Mouse (Mus musculus) hindbrain, embryonic 11.5 days (tissue): ENCODE data around the gene Sv2c. TPM values are rescaled to one million over a fixed set of nuclear protein-coding genes. Genes with fewer than 3 reads are reported as not detected.

Experiments
- ATAC-seq: fragments of 200-750 bp; cut with Nextera tagmentation; 2 replicates; pipeline ENCODE4 v1.8.0; 2017; ENCODE audit warnings: mild to moderate bottlenecking, moderate TSS enrichment, moderate library complexity; ENCODE audit not compliant: low FRiP score
- DNase-seq: peaks from one replicate; pipeline ENCODE4 v3.0.0-alpha.2; 2015; ENCODE audit warnings: low spot score
- H3K27ac ChIP-seq: fragments of 300-500 bp; sonication (generic); 2 replicates; pipeline ENCODE4 v1.5.1; 2014; ENCODE audit warnings: mild to moderate bottlenecking, low read depth, low read length
- H3K27me3 ChIP-seq: fragments of 300-500 bp; sonication (generic); 2 replicates; pipeline ENCODE4 v1.6.1; 2014; ENCODE audit warnings: mild to moderate bottlenecking, low read length, moderate library complexity, mixed read lengths; ENCODE audit not compliant: control insufficient read depth, insufficient read depth
- H3K36me3 ChIP-seq: fragments of 300-500 bp; sonication (generic); 2 replicates; pipeline ENCODE4 v1.6.1; 2014; ENCODE audit warnings: mild to moderate bottlenecking, low read length, moderate library complexity, mixed read lengths; ENCODE audit not compliant: control insufficient read depth, insufficient read depth
- H3K4me1 ChIP-seq: fragments of 300-500 bp; sonication (generic); replicated peaks from 2 replicates; pipeline ENCODE4 v1.6.1; 2014; ENCODE audit warnings: low read length, mixed read lengths; ENCODE audit not compliant: control insufficient read depth, insufficient read depth
- H3K4me2 ChIP-seq: fragments of 300-500 bp; sonication (generic); replicated peaks from 2 replicates; pipeline ENCODE4 v1.6.1; 2014; ENCODE audit warnings: mild to moderate bottlenecking, low read depth, low read length
- H3K4me3 ChIP-seq: fragments of 300-500 bp; sonication (generic); 2 replicates; pipeline ENCODE4 v1.5.1; 2014; ENCODE audit warnings: low read depth, low read length
- H3K9ac ChIP-seq: fragments of 300-500 bp; sonication (generic); 2 replicates; pipeline ENCODE4 v1.6.1; 2014; ENCODE audit warnings: low read depth, low read length
- H3K9me3 ChIP-seq: fragments of 300-500 bp; sonication (generic); 2 replicates; pipeline ENCODE4 v1.6.1; 2016; ENCODE audit warnings: low read length; ENCODE audit not compliant: control insufficient read depth
- WGBS: fragments of 180-500 bp; shearing (Covaris S2); extraction: QIAGEN DNeasy Blood & Tissue Kit; methylation state at CpG from one replicate; pipeline ENCODE4 v1.1.7; 2014; 5-methylcytosine and 5-hydroxymethylcytosine counted together
- polyA plus RNA-seq: library from polyadenylated mRNA; unstranded; fragments of >200 nt; fragmentation: Nextera tagmentation; extraction: Ambion mirVana; gene quantifications from 2 replicates; pipeline ENCODE4 v1.2.1, GENCODE M21; 2014

The Sv2c gene
- polyA plus RNA-seq, 1 experiment from 2014 or later, result 8.1 TPM

- H3K4me2 ChIP-seq, result no peak overlapping the region
- H3K36me3 ChIP-seq, result no peaks in the 10 kb centered on the region
- WGBS, result 62% methylated on average over 19 of the region's 19 CpGs
- H3K27me3 ChIP-seq, result no peaks in the 10 kb centered on the region
- no peaks in the 10 kb centered on the region for H3K4me1 ChIP-seq
- H3K9ac ChIP-seq, result no peak overlapping the region
- H3K4me3 ChIP-seq, result no peak overlapping the region
- DNase-seq, result peak; percentile 81
- no peak overlapping the region for H3K27ac ChIP-seq
- no peaks in the 10 kb centered on the region for H3K9me3 ChIP-seq
- no peak for ATAC-seq
These were observed 101.8 kb downstream of the Sv2c start for GRCm38 (mm10) chr13:96030368-96031223.

- WGBS, result 81% methylated on average over 11 of the region's 11 CpGs
These were observed 108.5 kb downstream of the Sv2c start for GRCm38 (mm10) chr13:96023858-96024257.

DNA sequence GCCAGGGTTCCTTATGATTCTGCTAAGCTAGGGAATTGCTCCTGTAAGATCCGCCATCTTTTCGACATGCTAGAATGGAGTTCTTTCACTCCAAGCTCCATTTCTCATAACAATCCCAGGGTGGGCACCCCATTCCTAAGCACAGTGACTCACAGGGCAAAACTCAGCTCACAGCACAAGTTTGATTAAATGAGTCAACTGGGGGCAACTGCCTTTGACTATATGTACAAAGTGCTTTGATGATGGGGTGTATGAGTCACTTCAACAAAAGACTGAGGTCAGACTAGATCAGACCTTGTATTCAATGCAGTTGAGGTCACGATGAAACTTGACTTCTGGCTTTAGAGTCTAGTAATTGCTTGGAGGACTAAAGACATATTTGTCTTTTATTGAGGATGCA is 116.9 kb downstream of the Sv2c start:
- no peak overlapping the region for H3K4me2 ChIP-seq
- DNase-seq, result no peak
- no peaks in the 10 kb centered on the region for H3K27me3 ChIP-seq
- 0 out of 2 replicates have a peak, but pooled peaks cover 2% of the 10 kb centered on the region for H3K4me1 ChIP-seq
- no peak overlapping the region for H3K4me3 ChIP-seq
- H3K9me3 ChIP-seq, result no peaks in the 10 kb centered on the region
- H3K27ac ChIP-seq, result no peak overlapping the region
- ATAC-seq, result no peak
- H3K9ac ChIP-seq, result no peak overlapping the region
- WGBS, result 94% methylated on average over 3 of the region's 3 CpGs
- H3K36me3 ChIP-seq, result no peaks in the 10 kb centered on the region

More at GRCm38 (mm10) chr13:96023858-96024257, 108.5 kb downstream of the Sv2c start:
- no peaks in the 10 kb centered on the region for H3K36me3 ChIP-seq
- no peak overlapping the region for H3K4me3 ChIP-seq
- peak overlapping the region; percentile 4; the same call in 1 of the 2 replicates for H3K27ac ChIP-seq
- no peak overlapping the region for H3K4me2 ChIP-seq
- H3K9me3 ChIP-seq, result no peaks in the 10 kb centered on the region
- H3K27me3 ChIP-seq, result no peaks in the 10 kb centered on the region
- H3K9ac ChIP-seq, result no peak overlapping the region
- H3K4me1 ChIP-seq, result no peaks in the 10 kb centered on the region
- DNase-seq (no peak), ATAC-seq (no peak)

GRCm38 (mm10) chr13:96010861-96011511 is 121.4 kb downstream of the Sv2c start:
- 44% methylated on average over 11 of the region's 11 CpGs for WGBS
- Histone ChIP-seq H3K36me3 (no peaks in the 10 kb centered on the region), H3K9ac (no peak overlapping the region), H3K9me3 (no peaks in the 10 kb centered on the region), H3K27me3 (no peaks in the 10 kb centered on the region), H3K27ac (peak overlapping the region; percentile 67), H3K4me3 (no peak overlapping the region), H3K4me2 (no peak overlapping the region; the same call in 1 of the 2 replicates), H3K4me1 (0 out of 2 replicates have a peak, but pooled peaks cover 2% of the 10 kb centered on the region)
- ATAC-seq (peak; percentile 93), DNase-seq (peak; percentile 47)

GRCm38 (mm10) chr13:96008975-96009374 is 123.4 kb downstream of the Sv2c start:
- no peaks in the 10 kb centered on the region for H3K36me3 ChIP-seq
- 76% methylated on average over 9 of the region's 9 CpGs for WGBS
- H3K4me2 ChIP-seq, result no peak overlapping the region
- DNase-seq (no peak), ATAC-seq (no peak)
- no peak overlapping the region for H3K27ac ChIP-seq
- no peak overlapping the region for H3K4me3 ChIP-seq
- H3K27me3 ChIP-seq, result no peaks in the 10 kb centered on the region
- H3K9me3 ChIP-seq, result no peaks in the 10 kb centered on the region
- 0 out of 2 replicates have a peak, but pooled peaks cover 2% of the 10 kb centered on the region for H3K4me1 ChIP-seq
- H3K9ac ChIP-seq, result no peak overlapping the region

DNA sequence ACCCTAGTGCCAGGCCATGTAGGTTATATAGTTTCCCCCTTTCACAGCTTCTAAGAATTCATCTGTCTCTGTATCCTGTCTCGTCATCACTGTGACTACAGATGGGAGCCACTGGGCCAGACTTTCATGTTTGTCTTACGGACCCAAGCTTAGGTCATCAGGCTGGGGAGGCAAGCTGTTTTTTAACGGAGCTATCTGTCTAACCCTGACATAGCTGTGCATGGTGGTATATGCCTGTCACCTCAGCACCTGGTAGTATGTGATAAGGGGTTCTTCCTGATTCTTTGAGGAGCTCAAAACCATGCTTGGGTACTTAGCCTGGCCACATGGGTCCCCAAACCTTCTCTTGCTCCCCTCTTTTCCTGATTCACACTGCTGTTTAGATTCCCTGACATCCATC is 124.2 kb downstream of the Sv2c start:
- 68% methylated on average over 3 of the region's 3 CpGs for WGBS
- Histone ChIP-seq H3K27ac (no peak overlapping the region), H3K36me3 (no peaks in the 10 kb centered on the region), H3K4me2 (no peak overlapping the region), H3K4me1 (0 out of 2 replicates have a peak, but pooled peaks cover 2% of the 10 kb centered on the region), H3K9ac (no peak overlapping the region), H3K9me3 (no peaks in the 10 kb centered on the region), H3K27me3 (no peaks in the 10 kb centered on the region), H3K4me3 (no peak overlapping the region)
- DNase-seq, result no peak
- ATAC-seq, result no peak

GRCm38 (mm10) chr13:96003539-96003938 is 128.8 kb downstream of the Sv2c start:
- no peak overlapping the region for H3K4me2 ChIP-seq
- H3K4me3 ChIP-seq, result no peak overlapping the region
- no peaks in the 10 kb centered on the region for H3K4me1 ChIP-seq
- H3K27ac ChIP-seq, result no peak overlapping the region
- ATAC-seq (no peak), DNase-seq (no peak)
- 91% methylated on average over 3 of the region's 3 CpGs for WGBS
- no peaks in the 10 kb centered on the region for H3K36me3 ChIP-seq
- no peak overlapping the region for H3K9ac ChIP-seq
- H3K9me3 ChIP-seq, result no peaks in the 10 kb centered on the region
- no peaks in the 10 kb centered on the region for H3K27me3 ChIP-seq

- Histone ChIP-seq H3K4me1 (no peaks in the 10 kb centered on the region), H3K27me3 (no peaks in the 10 kb centered on the region), H3K27ac (no peak overlapping the region), H3K9me3 (no peaks in the 10 kb centered on the region), H3K36me3 (no peaks in the 10 kb centered on the region), H3K9ac (no peak overlapping the region), H3K4me2 (no peak overlapping the region), H3K4me3 (no peak overlapping the region)
- ATAC-seq (no peak), DNase-seq (peak; percentile 25)
- WGBS, result 29% methylated on average over 5 of the region's 5 CpGs
These were observed 129.9 kb downstream of the Sv2c start for GRCm38 (mm10) chr13:96002475-96002874.
